Mouse (Mus musculus) liver, postnatal 0 days (tissue): Measurements from ENCODE around the gene Cltc. TPM values are rescaled to one million over a fixed set of nuclear protein-coding genes. Genes with fewer than 3 reads are reported as not detected.

ENCODE experiments used
- ATAC-seq: fragments of 200-750 bp; cut with Nextera tagmentation; 2 replicates; pipeline ENCODE4 v1.8.0; 2017; ENCODE audit warnings: mild to moderate bottlenecking, moderate library complexity
- DNase-seq: peaks from one replicate; pipeline ENCODE4 v3.0.0-alpha.2; 2016
- H3K27ac ChIP-seq: fragments of 300-500 bp; sonication (generic); 2 replicates; pipeline ENCODE4 v1.5.1; 2014; ENCODE audit warnings: antibody characterized with exemption, moderate library complexity, mild to moderate bottlenecking, low read depth
- H3K27me3 ChIP-seq: fragments of 300-500 bp; sonication (generic); 2 replicates; pipeline ENCODE4 v1.6.1; 2014; ENCODE audit warnings: low read length, control low read depth, mixed read lengths; ENCODE audit not compliant: insufficient read depth
- H3K36me3 ChIP-seq: fragments of 300-500 bp; sonication (generic); replicated peaks from 2 replicates; pipeline ENCODE4 v1.6.1; 2014; ENCODE audit warnings: mild to moderate bottlenecking, control low read depth, low read length, moderate library complexity, mixed read lengths; ENCODE audit not compliant: insufficient read depth
- H3K4me1 ChIP-seq: fragments of 300-500 bp; sonication (generic); 2 replicates; pipeline ENCODE4 v1.6.1; 2014; ENCODE audit warnings: antibody characterized with exemption, mild to moderate bottlenecking, control low read depth; ENCODE audit not compliant: insufficient read depth
- H3K4me2 ChIP-seq: fragments of 300-500 bp; sonication (generic); 2 replicates; pipeline ENCODE4 v1.6.1; 2014; ENCODE audit warnings: low read depth, mild to moderate bottlenecking, low read length, moderate library complexity, mixed read lengths
- H3K4me3 ChIP-seq: fragments of 300-500 bp; sonication (generic); 2 replicates; pipeline ENCODE4 v1.5.1; 2014; ENCODE audit warnings: low read depth, low read length
- H3K9ac ChIP-seq: fragments of 300-500 bp; sonication (generic); replicated peaks from 2 replicates; pipeline ENCODE4 v1.6.1; 2014; ENCODE audit warnings: mild to moderate bottlenecking, moderate library complexity
- H3K9me3 ChIP-seq: fragments of 300-500 bp; sonication (generic); 2 replicates; pipeline ENCODE4 v1.6.1; 2016; ENCODE audit warnings: mild to moderate bottlenecking, control low read depth, low read length, mixed read lengths
- CTCF ChIP-seq: sonication (generic); IDR thresholded peaks from 2 replicates; pipeline ENCODE4 v1.5.1; 2016; ENCODE audit warnings: antibody characterized with exemption, low read depth
- EP300 ChIP-seq: IDR thresholded peaks from 2 replicates; pipeline ENCODE4 v1.6.1; 2016; ENCODE audit warnings: antibody characterized with exemption, low read depth, mild to moderate bottlenecking
- WGBS: fragments of 180-500 bp; shearing (Covaris S2); extraction: QIAGEN DNeasy Blood & Tissue Kit; methylation state at CpG from one replicate; pipeline ENCODE4 v1.1.7; 2014; ENCODE audit not compliant: insufficient replicate concordance; 5-methylcytosine and 5-hydroxymethylcytosine counted together
- polyA plus RNA-seq: library from polyadenylated mRNA; unstranded; fragments of >200 nt; fragmentation: Nextera tagmentation; extraction: Ambion mirVana; gene quantifications from 2 replicates; pipeline ENCODE4 v1.2.1, GENCODE M21; 2015

The Cltc gene
- polyA plus RNA-seq, 1 experiment from 2014 or later, result 42.4 TPM

DNA sequence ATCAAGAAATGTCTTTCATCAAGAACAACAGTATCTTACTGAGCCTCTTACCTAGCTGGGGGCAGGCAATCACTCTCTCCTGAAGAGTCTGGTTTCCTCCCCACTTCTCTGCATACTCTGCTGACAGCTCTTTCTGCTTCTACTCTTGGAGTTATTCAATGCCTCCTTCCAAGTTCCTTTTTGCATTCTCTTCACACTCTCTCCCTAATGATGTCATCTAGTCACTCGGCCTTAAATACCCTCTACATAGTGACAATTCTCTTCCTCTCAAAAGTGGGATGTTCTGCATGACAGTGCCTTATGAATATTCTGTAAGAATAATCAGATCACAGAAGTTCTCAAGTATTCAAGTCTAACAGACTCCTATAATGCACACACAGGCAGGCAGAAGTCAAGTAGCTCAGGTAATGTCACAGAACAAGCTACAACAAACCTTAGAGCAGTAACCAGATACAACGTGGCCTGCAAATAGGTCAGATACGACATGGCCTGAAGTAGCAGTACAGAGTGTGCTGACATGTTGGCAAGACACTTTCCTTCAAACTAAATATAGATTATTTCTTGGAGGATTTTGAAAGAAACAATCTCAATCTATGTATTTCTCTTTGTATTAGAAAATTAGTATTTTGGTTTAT is 86.2 kb downstream of the Cltc start:
- Histone ChIP-seq H3K9ac (no peak overlapping the region), H3K4me1 (peaks cover 19% of the 10 kb centered on the region), H3K36me3 (no peaks in the 10 kb centered on the region), H3K9me3 (no peaks in the 10 kb centered on the region), H3K4me2 (no peak overlapping the region), H3K27ac (peak overlapping the region; percentile 3; the same call in 1 of the 2 replicates), H3K4me3 (no peak overlapping the region), H3K27me3 (no peaks in the 10 kb centered on the region)
- no peak for ATAC-seq
- WGBS, result 54% methylated on average over 3 of the region's 3 CpGs
- TF ChIP-seq EP300 (no peak), CTCF (no peak)
- no peak for DNase-seq

DNA sequence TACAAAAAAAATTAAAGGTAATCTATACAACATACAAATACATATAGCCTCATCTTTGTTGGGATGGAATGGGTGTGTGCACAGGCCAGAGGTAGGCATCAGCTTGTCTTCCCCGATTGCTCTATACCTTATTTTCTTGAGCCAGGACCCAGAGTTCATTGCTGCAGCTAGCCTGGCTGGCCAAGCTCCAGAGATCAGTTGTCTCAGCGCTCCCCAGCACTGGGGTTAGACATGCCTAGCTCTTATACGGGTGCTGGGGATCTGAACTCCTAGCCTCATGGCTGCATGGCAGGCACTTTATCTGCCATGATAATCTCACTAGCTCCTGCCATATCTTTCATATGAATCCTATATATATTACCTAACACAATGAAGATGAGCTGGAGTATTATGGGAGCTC is 89.2 kb downstream of the Cltc start:
- H3K9me3 ChIP-seq, result no peaks in the 10 kb centered on the region
- peaks cover 18% of the 10 kb centered on the region for H3K36me3 ChIP-seq
- H3K27me3 ChIP-seq, result no peaks in the 10 kb centered on the region
- ATAC-seq (no peak), DNase-seq (no peak)
- peak overlapping the region; percentile 13; the same call in 1 of the 2 replicates for H3K27ac ChIP-seq
- no peak overlapping the region for H3K9ac ChIP-seq
- 60% methylated on average over 3 of the region's 3 CpGs for WGBS
- no peak overlapping the region for H3K4me3 ChIP-seq
- H3K4me1 ChIP-seq, result peaks cover 16% of the 10 kb centered on the region
- TF ChIP-seq CTCF (no peak), EP300 (no peak)
- no peak overlapping the region for H3K4me2 ChIP-seq

DNA sequence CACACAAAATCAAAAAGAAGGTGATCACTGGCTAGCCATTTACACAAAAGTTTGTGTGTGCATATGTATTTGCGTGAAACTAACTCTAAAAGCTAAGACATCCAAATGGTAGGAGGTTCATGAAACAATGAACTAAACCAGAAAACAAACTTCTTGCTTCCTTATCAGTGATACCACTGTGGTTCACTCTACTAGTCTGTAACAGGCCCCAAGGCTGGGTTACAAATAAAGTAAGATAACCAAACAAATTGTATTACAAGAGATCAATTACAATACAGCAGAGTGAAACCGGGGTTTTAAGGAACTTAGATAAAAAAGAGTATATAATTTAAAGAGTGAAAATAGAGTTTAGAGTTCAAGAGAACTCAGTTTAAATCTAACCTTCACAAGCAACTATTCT is 89.8 kb downstream of the Cltc start:
- H3K27ac ChIP-seq, result peak overlapping the region; percentile 55
- WGBS, result 54% methylated on average over 2 of the region's 2 CpGs
- ATAC-seq (no peak), DNase-seq (no peak)
- H3K9me3 ChIP-seq, result no peaks in the 10 kb centered on the region
- H3K36me3 ChIP-seq, result peaks cover 21% of the 10 kb centered on the region
- H3K4me1 ChIP-seq, result peaks cover 18% of the 10 kb centered on the region
- H3K9ac ChIP-seq, result no peak overlapping the region
- no peak overlapping the region for H3K4me3 ChIP-seq
- TF ChIP-seq EP300 (no peak), CTCF (no peak)
- H3K4me2 ChIP-seq, result no peak overlapping the region
- H3K27me3 ChIP-seq, result no peaks in the 10 kb centered on the region

DNA sequence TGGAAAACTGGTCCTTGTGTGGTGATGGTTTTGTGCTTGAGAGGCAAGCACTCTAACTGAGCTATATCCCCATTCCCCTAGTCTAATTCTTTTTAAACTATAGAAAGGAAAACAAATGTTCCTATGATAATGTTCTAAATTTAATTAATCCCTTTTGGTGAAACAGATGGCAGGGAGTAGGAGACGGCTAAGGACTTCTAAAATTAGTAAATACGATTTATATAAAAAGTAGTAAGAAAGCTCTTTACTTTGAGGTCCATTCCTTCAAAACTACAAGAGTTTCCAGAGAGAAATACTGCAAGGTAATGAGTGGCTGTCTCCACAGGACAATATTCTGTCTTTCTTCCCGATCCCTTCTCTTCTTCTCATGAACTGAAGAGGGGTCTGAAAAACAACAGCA is 93.0 kb downstream of the Cltc start:
- peak overlapping the region; percentile 87 for H3K27ac ChIP-seq
- no peaks in the 10 kb centered on the region for H3K9me3 ChIP-seq
- 84% methylated on average over 3 of the region's 3 CpGs for WGBS
- peak overlapping the region; percentile 42 for H3K4me2 ChIP-seq
- peaks cover 22% of the 10 kb centered on the region for H3K4me1 ChIP-seq
- TF ChIP-seq EP300 (no peak), CTCF (no peak)
- H3K4me3 ChIP-seq, result no peak overlapping the region
- no peak for ATAC-seq
- no peaks in the 10 kb centered on the region for H3K27me3 ChIP-seq
- DNase-seq, result no peak
- H3K36me3 ChIP-seq, result peaks cover 38% of the 10 kb centered on the region
- no peak overlapping the region for H3K9ac ChIP-seq

DNA sequence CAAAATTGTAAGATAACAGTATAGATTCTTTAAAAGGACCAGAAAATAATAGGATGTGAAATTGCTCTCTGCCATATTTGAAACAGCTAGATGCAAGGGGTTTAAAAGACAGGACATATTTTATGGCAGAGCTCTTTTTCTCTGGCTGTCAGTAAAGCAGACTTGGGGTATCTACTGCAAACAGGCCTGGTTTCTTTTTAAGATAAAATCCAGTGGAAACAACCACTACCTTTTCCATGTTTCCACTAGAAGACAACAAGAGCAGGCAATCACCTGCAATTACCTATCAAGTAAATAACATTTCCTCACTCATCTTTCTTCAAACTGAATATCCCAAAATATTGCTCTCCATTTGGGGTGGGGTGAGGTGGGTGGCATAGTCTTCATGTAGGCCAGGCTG is 93.4 kb downstream of the Cltc start:
- Histone ChIP-seq H3K9me3 (no peaks in the 10 kb centered on the region), H3K27ac (peak overlapping the region; percentile 87), H3K9ac (no peak overlapping the region), H3K4me3 (no peak overlapping the region), H3K27me3 (no peaks in the 10 kb centered on the region), H3K36me3 (peaks cover 39% of the 10 kb centered on the region), H3K4me1 (peaks cover 22% of the 10 kb centered on the region), H3K4me2 (peak overlapping the region; percentile 42)
- DNase-seq (no peak), ATAC-seq (peak; percentile 55)
- no peak for TF ChIP-seq CTCF
- TF ChIP-seq EP300, result peak; percentile 60

DNA sequence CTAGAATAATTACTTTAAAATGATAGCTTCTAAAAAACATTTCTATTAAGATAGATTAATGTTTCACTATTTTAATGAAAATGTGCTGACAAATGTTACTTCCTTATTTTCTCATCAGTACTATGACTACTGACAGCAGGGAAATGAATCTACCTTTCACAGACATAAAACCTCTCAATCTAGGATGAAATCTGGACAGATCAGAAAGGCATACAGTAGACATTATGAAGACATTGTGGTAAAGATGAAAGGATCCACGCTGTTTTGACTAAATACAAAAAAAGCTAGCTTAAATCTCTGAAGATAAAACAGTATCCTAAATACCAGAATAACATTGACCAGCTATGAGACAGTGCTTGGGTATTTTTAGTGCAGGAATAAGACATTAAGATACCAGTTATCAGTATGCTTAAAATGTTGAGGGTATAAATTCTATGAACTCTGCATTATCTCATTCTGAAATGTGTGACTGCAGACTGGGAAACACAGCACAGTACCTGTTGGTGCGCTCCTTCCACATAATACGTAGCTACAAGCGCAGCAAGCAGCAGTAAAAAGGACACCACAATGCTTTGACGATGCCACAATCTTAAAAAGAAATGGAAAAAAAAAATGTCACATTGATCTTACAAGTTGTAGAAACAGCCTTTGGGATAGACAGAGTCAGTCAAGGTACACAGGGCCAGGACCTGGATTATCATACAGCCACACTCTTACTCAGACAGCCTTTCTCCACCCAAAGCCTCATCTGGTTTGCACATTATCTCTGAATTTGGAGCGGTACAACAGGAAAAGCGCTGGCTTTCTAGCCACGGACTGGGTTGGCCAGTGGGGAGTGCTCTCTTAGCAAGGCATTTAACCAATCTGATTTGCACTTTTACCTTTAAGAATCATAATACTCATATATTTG is 94.1 kb downstream of the Cltc start:
- Histone ChIP-seq H3K27me3 (no peaks in the 10 kb centered on the region), H3K27ac (peak overlapping the region; percentile 87), H3K36me3 (peaks cover 44% of the 10 kb centered on the region), H3K9ac (no peak overlapping the region), H3K4me3 (no peak overlapping the region), H3K4me1 (peaks cover 22% of the 10 kb centered on the region), H3K4me2 (peak overlapping the region; percentile 42), H3K9me3 (no peaks in the 10 kb centered on the region)
- peak; percentile 46 for DNase-seq
- ATAC-seq, result peak; percentile 96
- 0 out of 2 replicates have a peak, but pooled peaks have one; percentile 17 for TF ChIP-seq CTCF
- peak; percentile 91 for TF ChIP-seq EP300
- WGBS, result 64% methylated on average over 8 of the region's 8 CpGs
